Mouse (Mus musculus) urinary bladder, postnatal 10 days (tissue): ENCODE data around the gene Abi1.
"Not testable (repeated sequence)": the region's sequence is repeated elsewhere in the genome, so short reads cannot be mapped to it uniquely, and the experiment has no call there.

Source experiments
- DNase-seq: peaks from one replicate; pipeline ENCODE4 v3.0.0; 2022; ENCODE audit warnings: low spot score

Gene Abi1

DNA sequence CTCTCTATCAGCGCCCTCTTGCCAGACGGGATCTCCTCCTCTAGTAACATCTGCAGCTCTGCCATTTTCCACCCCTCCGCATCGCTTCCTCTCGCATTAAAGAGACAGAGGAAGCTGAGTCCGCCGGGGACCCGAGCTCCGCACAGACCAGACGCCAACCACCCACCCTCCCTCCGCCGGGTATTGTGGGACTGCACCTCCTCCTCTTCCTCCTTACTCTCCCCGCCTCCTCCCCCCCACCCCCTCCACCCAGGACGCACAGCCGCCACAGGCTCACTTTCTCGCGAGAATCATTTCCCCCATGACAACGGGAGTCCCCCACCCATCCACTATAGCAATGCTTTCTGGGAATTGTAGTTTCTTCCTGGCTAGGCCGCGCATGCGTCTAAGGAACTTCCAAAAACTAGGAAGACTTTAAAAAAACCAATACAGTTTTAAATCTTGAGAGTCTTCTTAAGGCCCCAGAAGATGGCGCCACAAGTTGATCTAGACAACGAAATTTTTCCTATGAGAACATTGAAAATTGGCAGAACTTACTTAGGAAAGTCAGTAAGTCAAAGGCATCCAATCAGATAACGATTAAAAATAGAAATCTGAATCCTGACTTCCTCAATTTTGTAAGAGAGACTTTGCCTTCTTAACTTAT is at the start of gene Abi1:
Abi1 (minus strand) TSS at position 241 of the 646 bp plus-strand sequence.
- DNase-seq = peak; percentile 76

- no peak for DNase-seq
Observed at GRCm38 (mm10) chr2:23084540-23084939, 44.5 kb upstream of the Abi1 start.

- DNase-seq = no peak
Observed at GRCm38 (mm10) chr2:23078588-23078987, 38.5 kb upstream of the Abi1 start.

DNA sequence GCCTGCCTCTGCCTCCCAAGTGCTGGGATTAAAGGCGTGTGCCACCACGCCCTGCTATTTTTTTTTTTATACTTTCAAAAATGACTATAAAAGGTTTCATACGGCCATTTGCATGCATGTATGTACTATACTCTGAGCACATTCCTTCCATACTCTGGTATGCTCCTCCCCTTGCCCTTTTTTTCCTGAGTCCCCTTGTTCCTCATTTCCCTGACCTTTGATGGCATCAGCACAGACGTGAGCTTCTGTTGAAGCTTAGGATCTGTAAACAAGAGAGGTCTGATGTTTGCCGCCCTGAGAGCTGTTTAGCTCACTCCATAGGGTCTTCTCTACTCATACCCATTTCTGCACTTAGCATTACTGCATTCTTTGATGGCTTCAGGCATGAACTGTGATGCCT is 37.7 kb upstream of the Abi1 start:
- no peak for DNase-seq

DNA sequence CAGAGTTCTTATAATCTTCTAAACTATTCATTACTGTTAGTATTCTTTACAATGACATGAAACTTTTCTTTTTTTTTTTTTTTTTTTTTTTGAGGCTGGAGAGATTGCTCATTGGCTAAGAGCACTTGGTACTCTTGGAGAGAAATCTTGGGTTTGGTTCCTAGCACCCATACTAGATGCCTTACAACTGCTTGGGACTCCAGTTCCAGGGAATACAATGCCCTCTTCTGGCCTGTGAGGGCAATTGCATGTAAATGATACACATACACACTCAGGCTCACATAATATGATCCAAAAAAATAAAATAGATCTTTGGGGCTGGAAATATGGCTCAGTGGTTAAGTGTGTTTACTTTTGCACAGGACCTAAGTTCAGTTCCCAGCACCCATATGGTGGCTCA is 36.7 kb upstream of the Abi1 start:
- DNase-seq = no peak

- no peak for DNase-seq
Observed at GRCm38 (mm10) chr2:23075846-23076245, 35.8 kb upstream of the Abi1 start.

DNA sequence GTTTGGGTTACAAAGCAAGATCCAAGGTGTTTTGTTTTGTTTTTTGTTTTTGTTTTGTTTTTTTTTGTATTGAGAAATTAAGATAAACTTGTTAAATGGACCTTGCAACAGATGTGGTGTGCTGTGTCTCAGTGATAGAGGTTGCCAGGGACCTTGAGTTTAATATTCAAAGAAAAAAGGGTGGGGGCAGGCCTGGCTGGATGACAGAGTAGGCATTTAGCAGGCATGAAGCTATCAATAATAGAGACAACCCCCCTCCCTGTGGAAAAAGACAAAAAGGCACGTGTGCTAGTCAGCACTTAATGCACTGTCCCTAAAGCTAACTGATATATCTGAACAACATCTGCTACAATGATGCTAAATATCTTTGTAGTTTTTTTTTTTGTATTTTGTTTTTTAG is 31.4 kb upstream of the Abi1 start:
- no peak for DNase-seq

- no peak for DNase-seq
Observed at GRCm38 (mm10) chr2:23070491-23070890, 30.4 kb upstream of the Abi1 start.

- DNase-seq = peak; percentile 79
Observed at GRCm38 (mm10) chr2:23068894-23069744, 29.1 kb upstream of the Abi1 start.

GRCm38 (mm10) chr2:23068370-23068737 is 28.3 kb upstream of the Abi1 start:
- no peak for DNase-seq

DNA sequence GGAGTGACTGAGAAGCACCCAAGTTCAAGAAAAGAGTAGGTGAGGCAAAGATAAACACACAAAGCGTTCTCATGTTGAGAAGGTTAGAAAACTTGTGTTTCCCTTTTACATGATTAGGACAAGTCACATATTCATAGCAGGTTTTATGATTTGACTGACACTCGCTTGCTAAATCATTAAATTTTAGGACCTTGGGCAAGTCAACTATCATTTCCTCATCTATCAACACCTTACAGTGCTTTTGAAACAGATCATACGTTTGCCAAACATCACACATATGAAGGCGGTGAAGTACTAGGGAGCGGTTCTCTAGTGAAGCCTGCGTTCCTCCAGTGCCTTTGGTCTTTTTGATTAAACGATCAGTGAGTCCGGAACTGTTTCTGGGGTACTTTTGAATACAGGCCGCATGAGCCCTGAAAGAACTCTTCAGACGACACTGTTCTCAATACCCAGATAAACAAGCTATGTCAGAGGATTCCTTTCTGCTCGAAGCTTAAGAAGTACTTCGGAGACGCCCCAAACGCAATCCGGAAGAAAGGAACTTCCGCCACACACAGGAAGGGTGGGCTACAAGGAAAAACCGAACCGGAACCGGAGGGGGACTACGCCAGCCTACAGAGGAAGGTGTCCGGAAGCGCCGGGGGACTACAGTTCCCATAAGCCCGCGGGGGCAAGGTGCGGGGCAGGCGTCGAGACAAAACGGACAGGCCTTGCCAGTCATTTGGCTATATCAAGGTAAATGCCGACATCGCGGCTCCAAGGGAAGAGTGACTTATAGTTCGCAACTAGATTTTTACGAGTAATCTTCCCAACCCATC is 27.7 kb upstream of the Abi1 start, which contains the start of gene Acbd5:
Acbd5 (plus strand) TSS at position 616 of the 818 bp plus-strand sequence.
- DNase-seq = peak; percentile 72

DNA sequence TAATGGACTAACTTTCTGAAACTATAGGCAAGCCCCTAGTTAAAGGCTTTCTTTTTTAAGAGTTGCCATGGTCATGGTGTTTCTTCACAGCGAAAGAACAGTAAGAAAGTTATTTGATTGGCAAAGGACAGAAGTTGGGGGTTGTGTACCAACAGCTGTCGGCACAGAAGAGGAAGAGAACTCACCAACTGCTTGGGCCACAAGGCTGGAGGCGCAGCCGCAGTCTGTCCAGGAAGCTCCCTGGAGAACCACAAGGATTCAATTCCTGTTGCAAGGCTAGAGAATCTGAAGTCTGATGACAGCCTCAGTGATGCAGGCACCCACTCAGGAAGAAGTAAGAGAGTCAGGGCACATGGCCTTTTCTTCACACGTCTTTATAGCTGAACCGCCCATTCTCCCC is 12.5 kb upstream of the Abi1 start:
- DNase-seq = no peak

- DNase-seq = no peak
Observed at GRCm38 (mm10) chr2:23051890-23052289, 11.8 kb upstream of the Abi1 start.

- DNase-seq = no peak
Observed at GRCm38 (mm10) chr2:23048006-23048405, 8.0 kb upstream of the Abi1 start.

- no peak for DNase-seq
Observed at GRCm38 (mm10) chr2:23045703-23046102, 5.7 kb upstream of the Abi1 start.

GRCm38 (mm10) chr2:23042189-23042588 is 2.1 kb upstream of the Abi1 start:
- DNase-seq = no peak

DNA sequence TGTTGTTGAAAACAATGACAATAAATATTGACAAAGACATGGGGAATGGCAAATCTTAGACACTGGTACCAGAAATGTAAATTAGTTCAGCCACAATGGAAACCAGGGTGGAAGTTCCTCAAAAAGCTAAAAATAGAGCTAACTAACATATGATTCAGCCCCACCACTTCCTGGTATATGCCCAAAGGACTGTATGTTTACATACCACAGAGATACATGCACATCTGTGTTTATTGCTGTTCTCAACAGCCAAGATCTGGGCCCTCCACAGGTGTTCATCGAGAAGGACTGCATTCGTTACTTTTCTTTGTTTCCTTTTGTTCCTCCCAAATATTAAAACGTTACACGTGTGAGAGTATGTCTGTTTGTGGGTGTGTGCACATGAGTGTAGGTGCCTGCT is 1.4 kb upstream of the Abi1 start:
- DNase-seq = no peak

GRCm38 (mm10) chr2:23040690-23041089 is 649 bp upstream of the Abi1 start:
- not testable (repeated sequence) for DNase-seq

DNA sequence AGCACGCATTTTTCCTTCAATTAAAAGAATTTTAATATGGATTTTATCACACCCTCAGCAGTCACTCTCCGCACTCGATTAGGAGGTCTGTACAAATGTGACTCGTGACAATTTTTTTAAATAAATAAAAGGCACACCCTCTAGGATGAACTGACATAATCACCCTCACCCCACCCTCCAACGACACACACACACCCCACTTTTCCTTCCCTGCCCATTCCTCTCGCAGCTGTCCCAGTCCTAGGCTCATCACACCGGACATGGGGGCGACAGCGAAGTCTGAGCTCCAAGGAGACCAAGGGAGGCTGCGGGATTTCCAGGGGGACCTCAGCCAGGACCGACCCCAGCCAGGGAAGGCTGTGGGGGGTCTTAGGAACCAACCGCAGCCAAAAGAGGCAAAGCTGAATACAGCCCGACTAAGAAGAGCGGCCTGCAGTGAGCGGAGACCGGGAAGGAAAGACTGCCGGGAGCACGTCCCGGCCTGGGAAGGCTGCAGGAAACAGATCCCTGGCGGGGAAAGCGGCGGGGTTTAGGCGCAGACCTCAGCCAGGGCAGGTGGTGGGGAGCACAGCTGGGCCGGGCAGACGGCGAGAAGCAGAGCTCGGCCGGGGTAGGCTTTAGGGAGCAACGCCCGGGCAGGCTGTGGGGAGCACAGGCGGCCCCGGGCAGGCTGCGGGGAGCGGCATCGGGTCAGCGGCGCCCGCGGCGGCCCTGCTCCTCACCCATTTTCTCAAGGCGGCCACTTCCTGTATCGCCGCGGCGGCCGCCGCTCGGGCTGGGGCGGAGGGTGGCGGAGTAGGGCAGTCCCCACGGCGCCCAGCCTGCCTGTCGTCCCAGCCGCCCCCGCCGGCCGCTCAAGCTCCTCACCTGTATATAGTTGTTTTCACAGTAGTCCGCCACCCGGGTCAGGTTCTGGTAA is 700 bp downstream of the Abi1 start:
- DNase-seq = no peak

DNA sequence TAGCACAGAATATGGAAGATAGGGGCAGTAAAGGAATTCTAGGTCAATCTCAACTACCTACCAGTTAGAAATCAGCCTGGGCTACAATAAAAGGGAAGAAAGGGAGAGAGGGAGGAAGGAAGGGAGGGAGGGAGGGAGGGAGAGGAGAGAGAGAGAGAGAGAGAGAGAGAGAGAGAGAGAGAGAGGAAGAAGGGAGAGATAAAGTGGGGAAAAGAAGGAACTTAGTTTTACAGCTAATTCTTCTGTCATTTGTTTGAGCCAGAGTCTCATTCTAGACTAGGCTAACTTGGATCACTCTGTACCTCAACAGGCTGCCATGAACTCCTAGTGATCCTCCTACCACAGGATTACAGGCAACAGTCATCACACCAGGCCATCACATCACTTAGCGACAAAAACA is 4.6 kb downstream of the Abi1 start:
- no peak for DNase-seq

DNA sequence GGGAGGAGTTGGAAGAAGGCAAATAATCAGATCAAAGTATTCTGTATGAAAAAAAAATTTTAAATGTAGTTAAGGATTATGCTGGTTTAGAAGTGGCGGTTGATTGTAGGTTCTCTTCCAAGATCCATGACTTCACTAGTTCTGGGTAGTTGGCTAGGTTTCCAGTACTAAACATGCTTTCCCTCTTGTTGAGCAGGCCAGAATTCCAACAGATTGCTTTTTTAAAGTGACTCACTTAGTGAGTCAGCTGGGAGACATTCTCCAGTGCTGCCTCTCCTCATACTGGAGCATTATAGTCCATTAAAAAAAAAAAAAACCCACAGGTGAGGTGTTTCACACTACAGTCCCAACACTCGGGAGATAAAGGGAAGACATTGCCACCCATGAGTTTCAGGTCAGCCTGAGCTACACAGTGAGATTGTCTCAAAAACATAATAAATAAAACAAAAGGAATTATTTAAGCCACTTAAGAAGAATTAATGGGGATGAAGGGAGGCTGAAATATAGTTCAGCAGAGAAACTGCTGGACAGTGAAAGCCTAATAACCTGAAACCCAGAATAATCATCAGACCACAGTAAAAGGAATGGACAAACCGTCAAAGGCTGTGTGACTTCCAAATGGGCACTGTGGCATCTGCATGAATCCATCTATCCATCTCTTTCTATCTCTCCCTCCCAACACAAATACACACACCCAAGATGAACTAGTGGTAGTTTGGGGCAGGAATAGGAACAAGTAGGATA is 5.2 kb downstream of the Abi1 start:
- DNase-seq = no peak
